Mouse (Mus musculus): ENCODE data around the gene Milr1.
A peak's percentile ranks its signal among the peaks of the same experiment; 100 is the strongest.

DNA sequence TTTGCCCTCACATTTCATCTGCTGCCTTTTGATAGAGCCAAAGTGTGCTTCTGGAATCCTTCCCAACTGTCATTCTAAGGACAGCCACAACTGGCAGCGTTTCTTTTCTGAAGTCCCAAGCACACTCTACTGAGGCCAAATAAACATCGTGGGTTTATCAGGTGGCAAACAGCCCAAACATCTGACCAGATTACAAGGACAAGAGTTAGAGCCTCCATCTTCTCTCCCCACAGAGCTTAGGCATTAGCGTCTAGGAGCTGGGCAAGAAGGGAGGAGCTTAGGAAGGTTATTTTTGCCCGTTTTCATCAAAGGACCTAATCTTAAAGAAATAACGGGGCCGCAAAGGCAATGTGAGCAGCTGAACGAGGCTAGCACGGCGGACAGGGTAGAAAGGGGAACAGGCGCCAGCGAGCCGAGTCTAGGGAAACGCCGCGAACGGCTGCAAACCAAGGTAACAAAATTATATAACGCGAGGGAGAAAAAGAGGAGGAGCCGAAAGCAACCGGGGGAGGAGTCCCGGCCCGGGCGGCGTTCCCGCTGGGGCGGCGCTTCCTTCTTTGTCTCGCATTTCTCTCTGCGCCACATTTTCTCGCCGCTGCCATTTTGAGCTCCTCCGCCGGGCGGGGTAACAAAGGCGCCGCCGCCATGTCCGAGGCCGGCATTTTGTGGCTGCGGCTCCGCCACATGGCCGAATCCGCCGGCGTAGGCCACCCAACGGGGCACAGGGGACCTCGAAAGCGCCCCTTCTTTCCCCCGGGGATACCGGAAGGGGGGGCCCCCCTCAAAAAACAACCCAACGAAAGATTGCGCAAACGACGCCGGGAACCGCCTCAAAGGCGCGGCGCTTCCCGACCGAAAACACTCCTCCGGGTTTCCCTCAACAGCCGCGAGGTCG, 36.4 kb downstream of the Milr1 start:
- TF ChIP-seq POLR2A (IDR thresholded peaks at IDR 0.05; ENCODE audit: borderline replicate concordance, extremely low read depth, low read depth, low read length) (peak; percentile 69; the same call in 1 of the 2 replicates), CTCF (IDR thresholded peaks at IDR 0.05; ENCODE audit: insufficient read depth, low read length) (no peak)

All from lung, adult 2 months (tissue).